Mouse (Mus musculus): ENCODE results near the gene Krtap4-7. TPM values are rescaled to one million over a fixed set of nuclear protein-coding genes. Genes with fewer than 3 reads are reported as not detected.

Krtap4-7 gene
- polyA plus RNA-seq, 1 experiment from 2014 or later = not detected

Other genes starting within 250 kb of the Krtap4-7 start
- gene Krt12, start 221.8 kb downstream of the Krtap4-7 start, polyA plus RNA-seq (2015; fragmentation: Nextera tagmentation; extraction: Ambion mirVana) = 0.13 TPM in 1 of 2 replicates, not detected in the other
- gene Krt20, start 205.9 kb downstream of the Krtap4-7 start, polyA plus RNA-seq (2015; fragmentation: Nextera tagmentation; extraction: Ambion mirVana) = 0.17 and 0.22 TPM in 2 replicates
- 0.10 and 0.17 TPM in 2 replicates for gene Krt23, start 151.0 kb downstream of the Krtap4-7 start, polyA plus RNA-seq (2015; fragmentation: Nextera tagmentation; extraction: Ambion mirVana)
- not detected in 2 replicates for gene Krt39, start 122.8 kb downstream of the Krtap4-7 start, polyA plus RNA-seq (2015; fragmentation: Nextera tagmentation; extraction: Ambion mirVana)
- not detected in 2 replicates for gene Krt40, start 100.9 kb downstream of the Krtap4-7 start, polyA plus RNA-seq (2015; fragmentation: Nextera tagmentation; extraction: Ambion mirVana)
- gene Krtap3-3, start 93.2 kb downstream of the Krtap4-7 start, polyA plus RNA-seq (2015; fragmentation: Nextera tagmentation; extraction: Ambion mirVana) = not detected in 2 replicates
- gene Krtap3-2, start 87.2 kb downstream of the Krtap4-7 start, polyA plus RNA-seq (2015; fragmentation: Nextera tagmentation; extraction: Ambion mirVana) = not detected in 2 replicates
- not detected in 2 replicates for gene Gm11939, start 84.6 kb downstream of the Krtap4-7 start, polyA plus RNA-seq (2015; fragmentation: Nextera tagmentation; extraction: Ambion mirVana)
- not detected in 2 replicates for gene Krtap3-1, start 77.5 kb downstream of the Krtap4-7 start, polyA plus RNA-seq (2015; fragmentation: Nextera tagmentation; extraction: Ambion mirVana)
- gene Krtap1-5, start 63.1 kb downstream of the Krtap4-7 start, polyA plus RNA-seq (2015; fragmentation: Nextera tagmentation; extraction: Ambion mirVana) = not detected in 2 replicates
- not detected in 2 replicates for gene Krtap1-4, start 60.4 kb downstream of the Krtap4-7 start, polyA plus RNA-seq (2015; fragmentation: Nextera tagmentation; extraction: Ambion mirVana)
- gene Krtap1-3, start 52.8 kb downstream of the Krtap4-7 start, polyA plus RNA-seq (2015; fragmentation: Nextera tagmentation; extraction: Ambion mirVana) = not detected in 2 replicates
- gene Krtap9-3, start 46.0 kb downstream of the Krtap4-7 start, polyA plus RNA-seq (2015; fragmentation: Nextera tagmentation; extraction: Ambion mirVana) = not detected in 2 replicates
- gene Gm11938, start 40.8 kb downstream of the Krtap4-7 start, polyA plus RNA-seq (2015; fragmentation: Nextera tagmentation; extraction: Ambion mirVana) = not detected in 2 replicates
- not detected in 2 replicates for gene Gm11937, start 33.9 kb downstream of the Krtap4-7 start, polyA plus RNA-seq (2015; fragmentation: Nextera tagmentation; extraction: Ambion mirVana)
- not detected in 2 replicates for gene Krtap2-4, start 29.2 kb downstream of the Krtap4-7 start, polyA plus RNA-seq (2015; fragmentation: Nextera tagmentation; extraction: Ambion mirVana)
- gene Gm11562, start 23.7 kb downstream of the Krtap4-7 start, polyA plus RNA-seq (2015; fragmentation: Nextera tagmentation; extraction: Ambion mirVana) = not detected in 2 replicates
- gene Krtap4-1, start 15.9 kb downstream of the Krtap4-7 start, polyA plus RNA-seq (2015; fragmentation: Nextera tagmentation; extraction: Ambion mirVana) = not detected in 2 replicates
- gene Krtap4-2, start 9.0 kb downstream of the Krtap4-7 start, polyA plus RNA-seq (2015; fragmentation: Nextera tagmentation; extraction: Ambion mirVana) = not detected in 2 replicates
- not detected in 2 replicates for gene Gm11555, start 6.1 kb upstream of the Krtap4-7 start, polyA plus RNA-seq (2015; fragmentation: Nextera tagmentation; extraction: Ambion mirVana)
- not detected in 2 replicates for gene Gm11563, start 14.9 kb upstream of the Krtap4-7 start, polyA plus RNA-seq (2015; fragmentation: Nextera tagmentation; extraction: Ambion mirVana)
- not detected in 2 replicates for gene Krtap4-6, start 21.9 kb upstream of the Krtap4-7 start, polyA plus RNA-seq (2015; fragmentation: Nextera tagmentation; extraction: Ambion mirVana)
- gene Gm14190, start 46.7 kb upstream of the Krtap4-7 start, polyA plus RNA-seq (2015; fragmentation: Nextera tagmentation; extraction: Ambion mirVana) = not detected in 2 replicates
- not detected in 2 replicates for gene Gm14180, start 90.2 kb upstream of the Krtap4-7 start, polyA plus RNA-seq (2015; fragmentation: Nextera tagmentation; extraction: Ambion mirVana)
- gene Gm11595, start 128.8 kb upstream of the Krtap4-7 start, polyA plus RNA-seq (2015; fragmentation: Nextera tagmentation; extraction: Ambion mirVana) = not detected in 2 replicates
- gene Krtap4-8, start 136.6 kb upstream of the Krtap4-7 start, polyA plus RNA-seq (2015; fragmentation: Nextera tagmentation; extraction: Ambion mirVana) = not detected in 2 replicates
- not detected in 2 replicates for gene Krtap4-9, start 141.1 kb upstream of the Krtap4-7 start, polyA plus RNA-seq (2015; fragmentation: Nextera tagmentation; extraction: Ambion mirVana)
- not detected in 2 replicates for gene Gm11596, start 149.4 kb upstream of the Krtap4-7 start, polyA plus RNA-seq (2015; fragmentation: Nextera tagmentation; extraction: Ambion mirVana)
- gene Gm11569, start 154.8 kb upstream of the Krtap4-7 start, polyA plus RNA-seq (2015; fragmentation: Nextera tagmentation; extraction: Ambion mirVana) = not detected in 2 replicates
- not detected in 2 replicates for gene Gm11554, start 160.4 kb upstream of the Krtap4-7 start, polyA plus RNA-seq (2015; fragmentation: Nextera tagmentation; extraction: Ambion mirVana)
- gene Krtap4-13, start 165.8 kb upstream of the Krtap4-7 start, polyA plus RNA-seq (2015; fragmentation: Nextera tagmentation; extraction: Ambion mirVana) = not detected in 2 replicates
- not detected in 2 replicates for gene Gm11564, start 171.6 kb upstream of the Krtap4-7 start, polyA plus RNA-seq (2015; fragmentation: Nextera tagmentation; extraction: Ambion mirVana)
- gene 2300003K06Rik, start 194.0 kb upstream of the Krtap4-7 start, polyA plus RNA-seq (2015; fragmentation: Nextera tagmentation; extraction: Ambion mirVana) = not detected in 2 replicates
- gene Krtap4-16, start 207.5 kb upstream of the Krtap4-7 start, polyA plus RNA-seq (2015; fragmentation: Nextera tagmentation; extraction: Ambion mirVana) = not detected in 2 replicates
- not detected in 2 replicates for gene Gm11568, start 213.8 kb upstream of the Krtap4-7 start, polyA plus RNA-seq (2015; fragmentation: Nextera tagmentation; extraction: Ambion mirVana)
- gene Gm11559, start 220.4 kb upstream of the Krtap4-7 start, polyA plus RNA-seq (2015; fragmentation: Nextera tagmentation; extraction: Ambion mirVana) = not detected in 2 replicates
- not detected in 2 replicates for gene Krtap9-1, start 229.3 kb upstream of the Krtap4-7 start, polyA plus RNA-seq (2015; fragmentation: Nextera tagmentation; extraction: Ambion mirVana)
- not detected in 2 replicates for gene Gm11567, start 235.1 kb upstream of the Krtap4-7 start, polyA plus RNA-seq (2015; fragmentation: Nextera tagmentation; extraction: Ambion mirVana)